Mouse (Mus musculus) granulocyte monocyte progenitor cell, adult 5-6 weeks (primary cell): ENCODE data around the gene Adam33. TPM values are rescaled to one million over a fixed set of nuclear protein-coding genes. Genes with fewer than 3 reads are reported as not detected.
"Not testable (repeated sequence)": the region's sequence is repeated elsewhere in the genome, so short reads cannot be mapped to it uniquely, and the experiment has no call there.

Experiments
- ATAC-seq: replicated peaks from 2 replicates; pipeline ENCODE4 v1.8.0; 2016; ENCODE audit warnings: mild to moderate bottlenecking, moderate TSS enrichment, inconsistent platforms; ENCODE audit not compliant: poor library complexity, severe bottlenecking
- total RNA-seq, 2 experiments: library from RNA; stranded (forward) in 1 of 2; stranded (reverse) in 1 of 2; fragments of 200-712, 200-1000 nt in 1 of 2; fragments of >200 nt in 1 of 2; fragmentation: Nextera tagmentation in 1 of 2; gene quantifications; 2 replicates each; pipeline ENCODE4 v1.2.3; 2014 to 2017

Gene Adam33
- total RNA-seq (2014; fragmentation: Nextera tagmentation), result 1.1 TPM in 1 of 2 replicates, not detected in the other
- total RNA-seq (2017), result not detected in 2 replicates

DNA sequence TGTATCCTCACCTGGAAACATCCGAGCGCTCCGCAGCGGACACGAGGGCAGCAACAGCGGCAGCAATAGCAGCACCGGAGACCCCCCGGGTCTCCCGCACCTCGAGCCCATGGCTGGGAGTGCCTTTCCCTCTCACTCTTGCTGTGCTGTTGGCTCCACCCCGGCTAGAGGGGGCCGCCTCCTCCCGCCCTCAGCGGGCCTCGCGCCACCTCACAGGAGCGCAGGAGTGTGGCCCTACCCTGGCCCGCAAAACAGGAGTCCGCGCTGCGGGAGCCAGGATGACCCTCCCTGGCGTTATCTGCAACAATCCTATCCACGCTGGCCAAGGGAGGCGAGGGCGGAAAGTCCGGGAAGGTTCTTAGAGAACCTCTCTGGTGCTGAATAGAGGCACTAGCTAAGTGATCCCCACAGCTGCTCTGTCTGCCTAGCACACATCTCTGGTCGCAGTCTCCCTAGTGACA lies at the start of gene Adam33:
Gene Adam33, minus strand, starts transcription at position 411 of the 461 bp plus-strand sequence.
- no peak; the same call in 1 of the 2 replicates for ATAC-seq

DNA sequence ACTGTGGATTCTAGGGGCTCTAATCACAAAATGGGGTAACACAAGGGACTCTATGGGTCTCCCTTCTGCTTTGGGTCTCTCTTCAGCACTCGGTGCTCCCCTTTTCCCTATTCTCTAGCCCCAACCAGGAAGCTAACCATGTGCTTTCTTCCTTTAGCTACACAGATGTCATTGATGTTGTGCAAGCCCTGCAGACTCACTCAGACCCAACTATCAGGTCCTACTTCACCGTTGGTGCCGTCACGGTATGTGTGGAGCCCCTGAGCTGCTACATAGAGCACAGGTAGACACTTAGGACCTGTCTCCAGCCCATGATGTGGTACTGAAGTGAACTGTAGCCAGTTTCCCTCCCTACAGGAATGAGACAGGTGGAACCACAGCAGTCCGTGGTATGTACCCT lies 42.4 kb upstream of the Adam33 start:
- no peak; the same call in 1 of the 2 replicates for ATAC-seq

DNA sequence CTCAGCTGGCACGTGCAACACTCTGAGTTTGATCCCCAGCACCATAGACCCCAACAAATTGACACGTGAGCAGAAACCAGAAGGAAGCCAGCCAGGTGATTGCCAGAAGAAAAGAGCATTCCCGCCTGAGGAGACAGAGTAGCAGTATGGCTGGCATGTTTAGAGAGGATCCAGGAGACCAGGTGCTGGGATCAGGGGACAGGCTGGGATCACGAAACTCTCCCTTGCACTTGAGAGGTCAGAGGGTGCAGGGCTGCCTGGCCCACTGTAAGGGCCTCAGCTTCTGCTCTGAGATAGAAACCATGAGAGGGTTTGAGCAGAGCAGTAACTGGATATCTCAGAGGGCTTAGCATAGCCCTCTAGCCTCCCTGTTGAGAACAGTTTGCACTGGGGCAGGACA lies 41.4 kb upstream of the Adam33 start:
- not testable (repeated sequence) for ATAC-seq

DNA sequence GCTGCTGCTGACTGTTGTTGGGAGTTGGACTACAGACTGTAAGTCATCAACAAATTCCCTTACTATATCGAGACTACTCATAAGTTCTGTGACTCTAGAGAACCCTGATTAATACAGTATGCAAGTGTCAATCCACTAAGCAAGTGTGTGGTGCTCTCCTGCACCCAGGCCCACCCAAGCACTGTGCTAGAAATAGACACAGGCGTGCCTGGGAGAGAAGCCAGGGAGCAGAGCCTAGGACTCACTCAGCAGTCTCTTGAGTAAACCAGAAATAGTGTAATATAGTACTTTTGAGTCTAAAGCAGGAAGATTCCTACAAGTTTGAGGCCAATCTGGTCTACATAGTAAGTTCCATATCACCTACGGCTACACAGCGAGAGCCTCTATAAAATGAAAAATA lies 40.4 kb upstream of the Adam33 start:
- ATAC-seq, result no peak

DNA sequence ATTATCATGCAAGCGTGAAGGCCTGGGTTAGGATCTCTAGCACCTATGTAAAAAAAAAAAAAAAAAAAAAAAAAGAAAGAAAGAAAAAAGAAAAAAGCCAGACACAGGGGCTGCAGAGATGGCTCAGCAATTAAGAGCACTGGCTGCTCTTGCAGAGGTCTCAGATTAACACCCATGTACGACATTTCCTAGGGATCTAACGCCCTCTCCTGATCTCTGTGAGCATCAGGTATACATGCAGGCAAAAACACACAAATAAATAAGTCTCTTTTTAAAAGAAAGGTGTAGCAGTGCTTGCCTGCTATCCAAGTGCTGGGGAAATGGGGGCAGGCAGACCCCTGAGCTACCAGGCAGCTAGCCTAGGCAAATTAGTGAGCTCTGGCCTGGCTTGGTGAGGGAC lies 37.9 kb upstream of the Adam33 start:
- no peak for ATAC-seq

GRCm38 (mm10) chr2:131097087-131097486 lies 33.5 kb upstream of the Adam33 start:
- ATAC-seq, result no peak

DNA sequence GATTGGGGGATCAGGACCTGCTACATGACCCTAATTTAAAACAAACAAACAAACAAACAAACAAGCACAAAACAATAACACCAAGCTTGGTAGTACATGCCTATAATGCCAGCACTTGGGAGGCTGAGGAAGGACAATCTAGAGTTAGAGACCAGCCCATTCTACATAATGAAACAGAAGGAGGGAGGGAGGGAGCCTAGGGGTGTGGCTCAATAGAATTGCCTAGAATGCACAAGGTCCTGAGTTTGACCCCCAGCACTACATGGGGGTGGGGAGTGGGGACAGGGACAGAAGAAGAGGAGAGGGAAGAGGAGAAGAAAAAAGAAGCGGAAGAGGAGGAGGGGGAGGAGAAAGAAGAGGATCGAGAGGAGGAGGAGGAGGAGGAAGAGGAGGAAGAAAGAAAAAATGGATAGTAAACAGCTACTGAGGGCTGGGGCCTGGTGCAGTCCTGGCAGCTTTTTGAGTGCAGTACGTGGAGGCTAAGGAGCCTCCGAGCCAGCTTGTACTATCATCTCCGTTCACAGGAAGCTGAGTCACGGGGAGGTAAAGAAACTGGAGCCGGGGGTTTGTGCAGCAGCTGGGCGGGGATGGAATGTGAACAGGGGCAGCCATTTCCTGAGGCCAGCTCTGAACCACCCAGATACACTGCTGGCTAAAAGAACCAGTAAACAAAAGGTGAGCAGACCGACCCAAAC lies 32.6 kb upstream of the Adam33 start:
- peak; percentile 68 for ATAC-seq

DNA sequence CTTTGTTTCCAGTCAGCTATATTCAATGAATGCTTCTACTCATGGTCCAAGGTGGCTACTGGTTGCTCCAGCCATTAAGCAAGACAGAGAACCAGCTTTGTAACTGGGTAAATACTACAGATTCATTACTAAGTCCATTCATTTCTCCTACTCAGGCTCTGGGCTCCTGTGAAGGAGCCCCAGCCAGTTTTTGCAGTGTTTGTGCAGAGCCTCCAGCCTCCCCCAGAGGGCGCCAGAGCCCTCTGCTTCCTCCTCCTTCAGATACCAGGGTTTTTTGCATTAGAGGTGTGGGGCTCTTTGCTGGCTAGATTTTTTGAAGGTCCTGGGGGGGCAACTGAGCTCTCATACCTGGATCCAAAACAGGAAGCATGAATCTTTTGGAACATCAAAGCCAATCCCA lies 31.2 kb upstream of the Adam33 start:
- ATAC-seq, result peak; percentile 62; the same call in 1 of the 2 replicates

- no peak for ATAC-seq
Measured at GRCm38 (mm10) chr2:131093577-131093976, 30.0 kb upstream of the Adam33 start.

- peak; percentile 64 for ATAC-seq
Measured at GRCm38 (mm10) chr2:131090852-131091251, 27.2 kb upstream of the Adam33 start.

DNA sequence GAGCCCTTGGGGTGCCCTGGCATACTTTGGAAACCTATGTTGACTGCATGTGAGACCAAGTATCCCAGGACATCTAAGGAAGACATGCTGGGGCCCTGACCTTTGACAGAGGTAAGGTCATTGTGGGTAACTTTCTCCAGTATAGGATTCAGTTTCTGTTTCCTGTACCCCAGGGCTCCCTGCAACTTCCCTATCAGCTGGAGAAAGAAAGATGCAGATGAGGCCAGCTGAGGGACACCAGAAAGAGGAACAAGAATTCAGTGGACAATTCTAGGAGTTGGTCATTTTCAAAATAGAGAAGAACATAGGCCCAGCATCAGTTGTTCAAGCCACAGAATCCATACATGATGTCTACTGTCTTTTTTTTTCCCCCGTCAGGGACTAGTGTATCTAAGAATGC lies 26.0 kb upstream of the Adam33 start:
- peak; percentile 56 for ATAC-seq

DNA sequence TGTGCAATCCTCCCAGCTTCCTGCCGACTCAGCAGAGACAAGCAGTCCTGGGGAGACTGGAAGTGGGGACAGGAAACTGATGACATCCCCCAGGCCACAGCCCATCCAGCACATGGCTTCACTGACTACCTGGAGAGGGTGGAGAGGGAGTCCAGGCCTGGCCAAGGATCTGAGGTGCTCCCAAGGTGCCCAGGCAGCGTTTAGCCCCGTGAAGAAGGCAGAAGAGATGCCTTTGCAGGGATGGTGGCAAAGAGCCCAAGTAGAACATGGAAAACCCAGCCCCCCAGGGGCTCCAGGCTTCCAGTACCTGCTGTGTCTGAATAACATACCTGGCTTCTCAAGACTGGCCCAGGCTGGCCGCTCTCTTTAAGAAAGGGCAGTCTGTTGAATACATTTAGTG lies 25.0 kb upstream of the Adam33 start:
- ATAC-seq, result peak; percentile 49

DNA sequence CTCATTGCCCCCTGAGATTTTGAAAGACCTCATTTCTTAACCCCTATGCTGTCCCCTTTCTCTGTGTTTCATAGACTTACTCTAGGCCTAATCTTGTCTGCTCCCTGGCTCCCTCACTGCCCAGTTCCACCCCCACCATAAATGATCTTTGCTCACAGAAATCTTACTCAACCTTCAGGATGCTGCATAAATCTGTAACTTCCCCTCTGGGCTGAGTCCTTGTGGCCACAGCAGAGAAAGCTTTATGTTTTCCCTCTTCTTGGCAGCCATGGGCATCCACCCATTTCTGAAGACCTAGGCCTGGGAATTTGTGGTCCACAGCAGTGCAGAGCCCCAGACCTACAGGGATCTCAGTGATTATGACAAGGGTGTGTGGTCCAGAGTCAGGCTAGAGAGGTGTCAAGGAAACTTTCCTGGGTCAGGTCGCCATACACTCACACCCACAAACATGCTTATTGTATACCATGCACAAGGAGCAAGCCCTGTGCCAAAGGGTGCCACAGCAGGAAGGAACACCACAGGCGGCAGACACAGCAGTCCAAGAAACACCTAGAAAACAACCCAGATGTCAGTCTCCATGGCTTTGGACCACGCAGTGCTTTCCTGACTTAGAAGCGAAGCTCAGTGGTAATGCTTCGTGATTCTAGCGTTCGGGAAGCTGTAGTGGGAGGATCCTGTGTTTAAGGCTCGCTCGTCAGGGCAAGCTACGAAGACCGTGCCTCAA lies 23.2 kb upstream of the Adam33 start, which contains the start of gene Siglec1:
Gene Siglec1, minus strand, starts transcription at position 99 of the 724 bp plus-strand sequence.
- ATAC-seq, result peak; percentile 39

DNA sequence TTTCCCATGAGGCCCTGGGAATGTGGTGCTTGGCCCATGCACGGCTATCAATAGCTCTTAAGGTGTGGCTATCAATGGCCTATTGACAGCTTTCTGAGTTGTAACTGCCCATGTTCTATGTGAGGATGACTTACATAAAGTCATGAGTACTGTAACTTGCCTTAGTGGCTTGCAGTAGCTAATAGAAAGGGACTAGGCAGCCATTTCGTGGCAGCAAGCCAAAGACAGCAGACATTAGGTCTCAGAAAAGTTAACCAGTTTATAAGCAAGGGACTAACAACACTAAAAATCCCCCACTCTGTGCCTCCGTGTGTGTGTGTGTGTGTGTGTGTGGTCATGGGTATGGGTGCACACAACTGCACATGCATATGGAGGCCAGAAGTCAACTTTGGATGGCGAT lies 20.6 kb upstream of the Adam33 start:
- ATAC-seq, result no peak

- peak; percentile 33 for ATAC-seq
Measured at GRCm38 (mm10) chr2:131080507-131080906, 16.9 kb upstream of the Adam33 start.

- no peak for ATAC-seq
Measured at GRCm38 (mm10) chr2:131072536-131072935, 8.9 kb upstream of the Adam33 start.

GRCm38 (mm10) chr2:131067481-131067880 lies 3.9 kb upstream of the Adam33 start:
- ATAC-seq, result no peak

- no peak for ATAC-seq
Measured at GRCm38 (mm10) chr2:131066342-131066741, 2.7 kb upstream of the Adam33 start.

GRCm38 (mm10) chr2:131061607-131062006 lies 2.0 kb downstream of the Adam33 start:
- ATAC-seq, result no peak

DNA sequence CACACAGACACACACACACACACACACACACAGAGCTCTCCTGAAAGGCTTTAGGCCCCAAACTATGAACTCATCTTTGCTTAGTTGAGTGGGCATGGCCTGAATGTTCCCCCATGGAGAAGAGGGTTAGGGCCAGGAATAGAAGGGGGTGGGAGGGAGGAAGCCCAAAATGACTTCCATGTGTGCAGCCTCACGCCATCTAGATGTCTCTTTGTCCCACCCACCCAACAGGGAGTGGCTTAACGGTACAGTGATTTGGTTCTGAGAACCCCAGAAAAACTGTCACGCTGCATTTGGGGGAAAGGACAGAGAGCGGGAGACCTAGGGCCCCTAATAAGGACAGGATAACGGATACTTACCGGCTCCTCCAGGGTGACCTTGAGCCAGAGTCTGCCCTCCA lies 2.8 kb downstream of the Adam33 start:
- ATAC-seq, result no peak

GRCm38 (mm10) chr2:131059781-131060540 lies 3.7 kb downstream of the Adam33 start:
- ATAC-seq, result no peak
